Mouse (Mus musculus) thymus, postnatal 36 days (tissue): ENCODE data around the gene Dnaja3.
"Not testable (repeated sequence)": the region's sequence is repeated elsewhere in the genome, so short reads cannot be mapped to it uniquely, and the experiment has no call there.

Source experiments
- DNase-seq, 2 experiments: peaks; one replicate each; pipeline ENCODE4 v3.0.0; 2022; ENCODE audit warnings: mixed read lengths in 2 of 2

The Dnaja3 gene

GRCm38 (mm10) chr16:4725780-4726527 lies 86.2 kb downstream of the Dnaja3 start, which contains the start of gene Hmox2:
Gene Hmox2, plus strand, starts transcription at chr16:4726361.
- peak; percentile 96 to 97 for DNase-seq

- no peak for DNase-seq
Measured at GRCm38 (mm10) chr16:4726528-4727128, 86.8 kb downstream of the Dnaja3 start.

- no peak for DNase-seq
Measured at GRCm38 (mm10) chr16:4727526-4727925, 87.7 kb downstream of the Dnaja3 start.

GRCm38 (mm10) chr16:4727963-4728362 lies 88.2 kb downstream of the Dnaja3 start:
- no peak for DNase-seq

GRCm38 (mm10) chr16:4730776-4731358 lies 91.1 kb downstream of the Dnaja3 start:
- no peak for DNase-seq

GRCm38 (mm10) chr16:4736262-4736661 lies 96.5 kb downstream of the Dnaja3 start:
- no peak for DNase-seq

GRCm38 (mm10) chr16:4739994-4740393 lies 100.2 kb downstream of the Dnaja3 start:
- DNase-seq = no peak

GRCm38 (mm10) chr16:4742186-4742585 lies 102.4 kb downstream of the Dnaja3 start:
- DNase-seq = no peak

GRCm38 (mm10) chr16:4752155-4752554 lies 112.4 kb downstream of the Dnaja3 start:
- no peak for DNase-seq

GRCm38 (mm10) chr16:4754045-4754444 lies 114.3 kb downstream of the Dnaja3 start:
- no peak for DNase-seq

GRCm38 (mm10) chr16:4756660-4757335 lies 117.0 kb downstream of the Dnaja3 start:
- DNase-seq = not testable (repeated sequence)
